Mouse (Mus musculus) erythroid progenitor cell, adult 5-6 weeks (primary cell): ENCODE measurements around the gene Nolc1. TPM values are rescaled to one million over a fixed set of nuclear protein-coding genes. Genes with fewer than 3 reads are reported as not detected.

Source experiments
- ATAC-seq: replicated peaks from 2 replicates; pipeline ENCODE4 v1.8.0; 2016; ENCODE audit warnings: moderate number of reproducible peaks, mild to moderate bottlenecking, moderate TSS enrichment, inconsistent platforms; ENCODE audit not compliant: poor library complexity, low FRiP score, severe bottlenecking
- total RNA-seq, 2 experiments: library from RNA; stranded (forward) in 1 of 2; stranded (reverse) in 1 of 2; fragments of 150-400 nt in 1 of 2; fragments of 186-747, 209-891 nt in 1 of 2; gene quantifications; 2 replicates each; pipeline versions ENCODE4 v1.2.3 to v1.2.4; 2015 to 2017; ENCODE audit warnings: low replicate concordance in 2 of 2

Nolc1 gene
- total RNA-seq, 2 experiments from 2014 or later, result 9.6 to 18.5 TPM

GRCm38 (mm10) chr19:46041299-46041932 lies 34.2 kb upstream of the Nolc1 start:
- ATAC-seq, result no peak

GRCm38 (mm10) chr19:46041933-46042475 lies 33.7 kb upstream of the Nolc1 start:
- ATAC-seq, result no peak

GRCm38 (mm10) chr19:46042476-46043011 lies 33.1 kb upstream of the Nolc1 start:
- ATAC-seq, result no peak

GRCm38 (mm10) chr19:46043380-46043779 lies 32.3 kb upstream of the Nolc1 start:
- no peak for ATAC-seq

GRCm38 (mm10) chr19:46044271-46044992 lies 31.2 kb upstream of the Nolc1 start, which contains the start of gene Pprc1:
Gene Pprc1, plus strand, starts transcription at chr19:46044886.
- no peak for ATAC-seq

- ATAC-seq, result peak; percentile 66
These were observed 30.5 kb upstream of the Nolc1 start, which contains the start of gene Ldb1 for GRCm38 (mm10) chr19:46044993-46045695. Gene Ldb1, minus strand, starts transcription at chr19:46045214.

DNA sequence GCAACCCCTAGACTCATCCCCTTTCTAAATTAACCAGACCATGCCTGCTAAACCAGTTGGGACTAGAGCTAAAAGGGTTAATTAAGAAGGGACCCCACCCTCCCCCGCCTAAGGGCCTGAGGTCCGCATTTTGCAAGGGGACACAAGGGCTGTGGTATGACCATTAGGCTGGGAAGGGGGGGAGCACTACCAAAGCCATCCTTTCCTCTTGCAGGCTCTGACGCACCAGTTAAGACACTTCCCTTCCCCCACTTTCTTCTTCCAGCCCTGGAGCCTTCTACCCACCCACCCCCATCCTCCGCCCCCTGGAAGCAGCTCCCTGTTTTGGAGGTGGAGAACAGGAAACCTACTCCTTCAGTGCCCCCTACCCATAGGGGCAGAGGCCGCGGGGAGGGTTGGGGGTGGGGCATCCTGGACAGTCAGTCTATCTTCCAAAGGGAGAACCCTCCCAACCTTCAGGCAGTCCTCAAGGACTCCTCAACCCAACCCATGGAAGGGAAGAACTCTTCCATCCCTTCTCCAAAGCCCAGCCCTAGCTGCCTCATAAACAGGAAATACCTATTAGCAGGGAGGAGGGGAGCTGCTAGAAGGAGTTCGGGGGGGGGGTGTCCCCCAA lies 29.9 kb upstream of the Nolc1 start:
- ATAC-seq, result no peak

DNA sequence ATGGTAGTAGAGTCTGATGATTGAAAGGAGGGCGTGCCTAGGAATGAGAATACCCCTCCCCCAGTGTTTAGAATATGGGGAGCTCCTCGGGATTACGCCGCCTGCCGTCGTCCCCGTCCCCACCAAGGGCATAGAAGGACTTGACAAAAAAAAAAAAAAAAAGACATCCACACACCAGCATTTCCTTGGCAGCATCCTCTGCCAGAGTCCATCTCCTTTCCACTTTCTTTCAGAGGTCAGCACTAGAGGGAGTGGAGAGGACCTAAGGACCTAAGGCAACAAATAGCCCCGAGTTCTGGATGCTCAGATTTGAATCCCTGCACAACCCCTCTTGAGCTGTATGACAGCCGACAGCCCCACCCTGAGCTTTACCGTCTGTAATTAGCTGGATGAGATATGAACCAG lies 29.0 kb upstream of the Nolc1 start:
- no peak for ATAC-seq

DNA sequence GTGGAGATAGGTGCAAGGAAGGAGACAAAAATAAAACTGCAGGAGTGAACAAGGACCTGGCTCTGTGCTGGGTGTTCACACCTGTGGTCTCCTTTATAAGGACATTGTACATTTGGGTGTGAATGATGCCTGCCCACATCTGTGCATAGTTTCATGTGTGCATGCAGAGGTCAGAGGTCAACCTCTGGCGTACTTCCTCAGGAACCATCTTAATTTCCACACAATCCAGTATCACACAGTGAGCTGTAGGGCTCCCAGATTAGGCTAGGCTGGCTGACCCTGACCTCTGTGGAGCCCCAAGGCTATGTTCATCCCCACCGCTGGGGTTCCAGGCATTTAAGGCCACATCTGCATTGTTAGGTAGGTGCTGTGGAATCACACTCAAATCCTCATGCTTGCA lies 28.2 kb upstream of the Nolc1 start:
- ATAC-seq, result no peak

- ATAC-seq, result no peak
These were observed 26.5 kb upstream of the Nolc1 start for GRCm38 (mm10) chr19:46049129-46049528.

DNA sequence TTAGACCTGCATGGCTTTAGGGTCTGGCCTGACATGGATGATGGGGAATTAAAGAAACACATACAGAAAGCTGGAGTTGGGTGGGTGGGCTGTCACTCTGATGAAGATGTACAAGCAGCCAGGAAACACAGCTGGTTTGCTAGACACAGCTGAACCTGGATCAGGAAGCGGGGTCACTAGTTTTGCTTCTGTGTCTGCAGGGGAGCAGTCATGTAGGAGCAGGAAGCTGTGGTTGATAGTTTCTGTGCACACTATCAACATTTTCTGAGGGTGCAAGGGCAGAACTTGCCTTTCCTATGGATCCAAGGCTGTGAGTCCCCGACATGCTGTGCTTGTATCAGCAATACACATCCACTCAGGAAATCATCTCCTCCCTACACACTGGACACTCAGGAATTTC lies 25.2 kb upstream of the Nolc1 start:
- no peak for ATAC-seq

DNA sequence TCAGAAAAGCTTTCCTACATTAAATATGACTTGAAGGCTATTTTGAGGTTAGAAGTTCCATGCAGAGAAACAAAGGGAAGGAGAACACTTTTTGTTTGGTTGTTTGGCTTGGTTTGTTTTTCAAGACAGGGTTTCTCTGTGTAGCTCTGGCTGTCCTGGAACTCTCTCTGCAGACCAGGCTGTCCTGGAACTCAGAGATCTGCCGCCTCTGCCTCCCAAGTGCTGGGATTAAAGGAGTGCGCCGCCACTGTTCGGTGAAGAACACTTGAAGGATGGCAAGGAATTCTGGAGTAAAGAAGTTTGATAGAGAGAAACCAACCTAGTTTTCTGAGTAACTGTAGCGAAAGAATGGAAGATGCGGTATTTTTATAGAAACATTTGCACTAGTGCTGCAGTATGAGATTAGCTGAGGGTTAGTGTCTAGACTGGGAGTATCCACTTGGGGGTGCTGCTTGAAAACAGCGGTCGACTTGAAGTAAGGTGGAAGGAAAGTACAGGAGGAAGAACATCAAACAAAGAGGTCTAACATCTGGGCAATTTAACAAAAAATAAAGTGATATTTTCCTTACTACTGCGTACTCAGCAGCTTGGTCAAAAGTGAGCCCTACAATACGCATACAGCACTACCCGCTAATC lies 19.8 kb upstream of the Nolc1 start:
- peak; percentile 80 for ATAC-seq

- ATAC-seq, result peak; percentile 94
These were observed 19.2 kb upstream of the Nolc1 start for GRCm38 (mm10) chr19:46056388-46056946.

- ATAC-seq, result peak; percentile 68
These were observed 18.6 kb upstream of the Nolc1 start for GRCm38 (mm10) chr19:46056947-46057607.

DNA sequence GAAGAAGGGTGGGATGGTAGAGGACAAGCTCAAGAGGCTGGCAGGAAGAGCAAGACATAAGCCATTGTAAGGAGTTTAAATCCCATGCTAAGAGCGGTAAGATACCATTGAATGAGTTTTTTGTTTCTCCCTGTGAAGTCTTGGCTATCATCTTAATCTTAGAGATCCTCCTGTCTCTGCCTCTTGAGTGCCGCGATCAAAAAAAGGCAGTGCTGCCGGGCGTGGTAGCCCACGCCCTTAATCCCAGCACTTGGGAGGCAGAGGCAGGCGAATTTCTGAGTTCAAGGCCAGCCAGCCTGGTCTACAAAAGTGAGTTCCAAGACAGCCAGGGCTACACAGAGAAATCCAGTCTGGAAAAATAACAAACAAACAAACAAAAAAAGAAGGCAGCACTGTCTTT lies 17.2 kb upstream of the Nolc1 start:
- no peak for ATAC-seq

DNA sequence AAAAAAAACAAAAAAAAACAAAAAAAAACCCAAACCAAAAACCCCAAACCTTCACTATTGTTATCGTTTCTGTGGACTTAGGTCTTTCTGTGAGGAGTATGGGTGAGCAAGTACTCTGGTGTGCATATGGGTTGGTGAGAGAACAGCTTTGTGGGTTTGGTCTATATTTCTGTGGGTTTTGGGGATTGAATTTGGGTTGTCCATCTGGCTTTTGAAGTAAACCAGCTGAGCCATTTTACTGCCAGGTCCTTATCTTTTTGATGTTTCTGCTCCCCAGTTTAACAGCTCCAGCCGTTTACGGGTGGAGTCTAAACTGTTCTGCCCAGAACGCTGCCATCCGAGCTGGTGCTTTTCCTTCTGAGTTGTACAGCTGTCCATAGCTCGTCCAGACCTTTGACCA lies 14.8 kb upstream of the Nolc1 start:
- ATAC-seq, result peak; percentile 60

DNA sequence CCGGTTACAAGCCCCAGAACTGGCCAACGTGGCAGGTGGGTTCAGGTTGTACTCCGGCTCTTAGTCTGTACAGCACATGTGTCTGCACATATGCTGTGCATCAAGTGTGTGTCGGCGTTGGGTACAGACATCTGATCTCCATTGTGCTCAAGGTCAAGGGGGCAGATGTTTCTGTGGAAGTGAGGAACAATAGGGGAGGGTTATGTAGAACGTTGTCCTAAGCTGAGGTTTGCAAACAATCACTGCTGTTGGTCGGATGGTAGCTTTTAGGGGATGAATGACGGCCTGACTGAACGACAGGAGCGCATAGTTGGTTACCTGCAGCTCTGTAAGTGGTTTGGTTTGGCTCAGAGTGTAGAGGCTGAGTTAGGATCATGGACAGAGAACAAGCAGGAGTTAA lies 7.6 kb upstream of the Nolc1 start:
- no peak for ATAC-seq

DNA sequence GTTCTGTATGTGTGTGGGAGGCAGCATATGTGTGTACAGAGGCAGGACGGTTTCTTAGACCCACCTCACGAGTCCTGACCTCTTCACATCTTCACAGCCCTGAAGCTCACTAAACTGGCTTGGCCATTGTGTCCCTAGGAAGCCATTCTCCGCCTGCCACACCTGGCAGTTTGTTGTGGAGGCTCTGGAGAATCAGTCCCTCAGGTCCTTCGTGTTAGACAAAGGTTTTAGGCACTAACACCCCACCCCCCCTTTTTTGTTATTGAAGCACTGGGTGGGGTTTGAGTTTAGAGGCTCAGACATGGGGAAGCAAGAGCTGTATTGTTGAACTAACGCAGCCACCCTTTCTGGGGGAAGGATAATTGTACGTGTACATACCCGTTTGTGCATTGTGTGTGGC lies 2.4 kb upstream of the Nolc1 start:
- no peak for ATAC-seq

- ATAC-seq, result peak; percentile 27
These were observed 1.4 kb upstream of the Nolc1 start for GRCm38 (mm10) chr19:46074266-46074665.
